In the genomic region with DNA sequence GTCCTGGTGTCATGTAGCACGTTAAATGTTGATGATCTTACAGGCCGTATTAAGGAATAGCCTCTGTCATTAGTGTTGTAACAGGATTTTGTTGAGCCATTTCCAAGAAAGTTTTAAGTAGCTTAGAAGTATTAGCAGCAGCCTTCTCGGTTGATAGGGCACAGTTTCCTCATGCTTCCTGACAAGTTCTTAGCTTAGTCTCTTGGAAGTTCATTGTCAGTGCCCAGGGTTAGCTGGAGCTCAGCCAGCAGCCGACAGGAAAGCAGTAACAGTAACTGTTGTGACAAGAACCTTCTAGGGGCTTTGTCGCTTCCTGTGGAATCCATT, we compare ENCODE assay signal across 8 mouse cellular contexts. TPM values are rescaled to one million over a fixed set of nuclear protein-coding genes. Genes with fewer than 3 reads are reported as not detected.
DNase-seq lines count a peak whose midpoint lies in the region; ATAC-seq and TF ChIP-seq lines count a peak whose summit lies in the region.

No protein-coding gene starts in this region.

- TF ChIP-seq CTCF in lung, embryonic 14.5 days (IDR thresholded peaks at IDR 0.05; ENCODE audit: low read depth), result no peak

- no peaks in the 10 kb centered on the region for H3K9me3 ChIP-seq in lung, embryonic 14.5 days (ENCODE audit: low read depth, low read length)

- no peak overlapping the region for H3K9ac ChIP-seq in lung, embryonic 14.5 days

- peak; percentile 70 for ATAC-seq in lung, embryonic 14.5 days (ENCODE audit: insufficient read depth)

- intact Hi-C loops in heart, postnatal 25 days (cut with DNase I), result loop anchor here (2.0 kb wide), 1 partner anchor 25 kb away; no protein-coding TSS in a partner anchor

- peak; percentile 31 to 37 for DNase-seq in heart, adult 18-20 months
- DNase-seq in heart, postnatal 25 days (ENCODE audit: low spot score), result no peak
- peak; percentile 42 for DNase-seq in adrenal gland, postnatal 25 days
- peak; percentile 38 for DNase-seq in kidney, adult 11 months
- DNase-seq in lung, embryonic 14.5 days, result peak; percentile 89
- DNase-seq in ovary, postnatal 36 days (ENCODE audit: low spot score), result no peak
- no peak for DNase-seq in cerebellum, adult 8-10 months
- DNase-seq in layer of hippocampus, postnatal 36 days, result no peak

- 17% methylated on average over 5 of the region's 5 CpGs for WGBS in lung, embryonic 14.5 days

- peak overlapping the region; percentile 19; the same call in 1 of the 2 replicates for H3K4me2 ChIP-seq in lung, embryonic 14.5 days

- H3K36me3 ChIP-seq in lung, embryonic 14.5 days (ENCODE audit: insufficient read depth), result peaks cover 50% of the 10 kb centered on the region

- H3K27ac ChIP-seq in lung, embryonic 14.5 days (ENCODE audit: low read depth), result peak overlapping the region; percentile 81

- H3K4me1 ChIP-seq in lung, embryonic 14.5 days (ENCODE audit: insufficient read depth), result no peaks in the 10 kb centered on the region; the same call in none of the 2 replicates

- no peaks in the 10 kb centered on the region for H3K27me3 ChIP-seq in lung, embryonic 14.5 days (ENCODE audit: insufficient read depth, low read length)

- no peak overlapping the region for H3K4me3 ChIP-seq in lung, embryonic 14.5 days (ENCODE audit: low read depth, low read length)

RNA-seq across cellular contexts. Expression of a gene that starts 14.1 kb away (rescaled TPM):
- total RNA-seq in heart, adult 18-20 months (2021), result 10 to 100 TPM; 10.3 to 16.1 TPM
- 10 to 100 TPM in 1 of 2 experiments, 1 to 10 TPM in 1; 9.2 to 11.0 TPM for total RNA-seq in heart, postnatal 25 days (2021)
- total RNA-seq in adrenal gland, postnatal 25 days (2021), result 7.4 and 12.0 TPM in 2 replicates
- 36.6 and 39.0 TPM in 2 replicates for polyA plus RNA-seq in lung, embryonic 14.5 days (2014; fragmentation: Nextera tagmentation; extraction: Ambion mirVana)
- 10 to 100 TPM; 29.8 to 38.8 TPM for total RNA-seq in layer of hippocampus, postnatal 36 days (2021)

RNA-seq across cellular contexts. Expression of a gene that starts 43.1 kb away (rescaled TPM):
- 10 to 100 TPM; 39.6 to 40.8 TPM for total RNA-seq in heart, adult 18-20 months (2021)
- 10 to 100 TPM; 34.8 to 48.2 TPM for total RNA-seq in heart, postnatal 25 days (2021)
- total RNA-seq in adrenal gland, postnatal 25 days (2021), result 26.1 and 28.4 TPM in 2 replicates
- polyA plus RNA-seq in lung, embryonic 14.5 days (2014; fragmentation: Nextera tagmentation; extraction: Ambion mirVana), result 21.6 and 22.0 TPM in 2 replicates
- 10 to 100 TPM; 16.7 to 20.1 TPM for total RNA-seq in layer of hippocampus, postnatal 36 days (2021)

RNA-seq across cellular contexts. Expression of a gene that starts 44.0 kb away (rescaled TPM):
- 1 to 10 TPM; 2.5 to 6.2 TPM for total RNA-seq in heart, adult 18-20 months (2021)
- 1 to 10 TPM; 4.4 to 6.8 TPM for total RNA-seq in heart, postnatal 25 days (2021)
- total RNA-seq in adrenal gland, postnatal 25 days (2021), result 0.70 and 1.3 TPM in 2 replicates
- polyA plus RNA-seq in lung, embryonic 14.5 days (2014; fragmentation: Nextera tagmentation; extraction: Ambion mirVana), result 15.4 and 16.8 TPM in 2 replicates
- 1 to 10 TPM; 1.4 to 1.5 TPM for total RNA-seq in layer of hippocampus, postnatal 36 days (2021)

Comparison
In these comparisons a context has a peak if more than half of its experiments do, and no peak if none do; other contexts are left out.
1. DNase-seq: peak in heart, adult 18-20 months (2 of 2), adrenal gland, postnatal 25 days (single experiment), kidney, adult 11 months (single experiment) and lung, embryonic 14.5 days (single experiment); none in heart, postnatal 25 days (single experiment), ovary, postnatal 36 days (single experiment), cerebellum, adult 8-10 months (single experiment) and layer of hippocampus, postnatal 36 days (0 of 2).